Mouse (Mus musculus) C2C12 (cell line): ENCODE measurements at regions not wholly inside any gene's neighbourhood (a gene's known extent, or its start where the extent isn't known, plus 50 kb on each side); places are given as distances from the start of the nearest gene placed in this dataset.

Source experiments
- H3K27me3 ChIP-seq: one replicate; pipeline ENCODE4 v1.6.1; 2011; ENCODE audit not compliant: control insufficient read depth, insufficient read depth, insufficient read length
- H3K36me3 ChIP-seq: one replicate; pipeline ENCODE4 v1.6.1; 2011; ENCODE audit not compliant: control insufficient read depth, insufficient read depth
- H3K4me3 ChIP-seq: one replicate; pipeline ENCODE4 v1.5.1; 2011; ENCODE audit warnings: mild to moderate bottlenecking, control low read depth; ENCODE audit not compliant: poor library complexity, insufficient read depth, severe bottlenecking
- H3K79me2 ChIP-seq: one replicate; pipeline ENCODE4 v1.6.1; 2011; ENCODE audit not compliant: control insufficient read depth, insufficient read depth
- H3K79me3 ChIP-seq: one replicate; pipeline ENCODE4 v1.6.1; 2011; ENCODE audit warnings: low read depth, control low read depth
- H3ac ChIP-seq: one replicate; pipeline ENCODE3; 2011; ENCODE audit warnings: low read depth; ENCODE audit not compliant: control insufficient read depth, insufficient read length
- CEBPB ChIP-seq: IDR thresholded peaks from one replicate; pipeline ENCODE4 v1.6.1; 2011; ENCODE audit warnings: low read depth, mild to moderate bottlenecking, control low read depth, moderate library complexity
- CTCF ChIP-seq: IDR thresholded peaks from one replicate; pipeline ENCODE4 v1.5.1; 2011; ENCODE audit not compliant: control insufficient read depth, insufficient read depth, insufficient read length
- FOSL1 ChIP-seq: IDR thresholded peaks from one replicate; pipeline ENCODE4 v1.8.0; 2011; ENCODE audit warnings: mild to moderate bottlenecking, low read length; ENCODE audit not compliant: poor library complexity, insufficient read depth, severe bottlenecking
- MAX ChIP-seq: IDR thresholded peaks from one replicate; pipeline ENCODE4 v1.6.1; 2011; ENCODE audit warnings: mild to moderate bottlenecking, control low read depth
- MYOD1 ChIP-seq: IDR thresholded peaks from one replicate; pipeline ENCODE4 v1.6.1; 2011; ENCODE audit warnings: low read depth; ENCODE audit not compliant: control insufficient read depth, insufficient read length
- MYOG ChIP-seq: IDR thresholded peaks from one replicate; pipeline ENCODE4 v1.6.1; 2011; ENCODE audit not compliant: control insufficient read depth, insufficient read length; ENCODE audit errors: extremely low read depth
- USF1 ChIP-seq: IDR thresholded peaks from one replicate; pipeline ENCODE4 v1.6.1; 2011; ENCODE audit warnings: low read depth, mild to moderate bottlenecking, control low read depth, moderate library complexity

DNA sequence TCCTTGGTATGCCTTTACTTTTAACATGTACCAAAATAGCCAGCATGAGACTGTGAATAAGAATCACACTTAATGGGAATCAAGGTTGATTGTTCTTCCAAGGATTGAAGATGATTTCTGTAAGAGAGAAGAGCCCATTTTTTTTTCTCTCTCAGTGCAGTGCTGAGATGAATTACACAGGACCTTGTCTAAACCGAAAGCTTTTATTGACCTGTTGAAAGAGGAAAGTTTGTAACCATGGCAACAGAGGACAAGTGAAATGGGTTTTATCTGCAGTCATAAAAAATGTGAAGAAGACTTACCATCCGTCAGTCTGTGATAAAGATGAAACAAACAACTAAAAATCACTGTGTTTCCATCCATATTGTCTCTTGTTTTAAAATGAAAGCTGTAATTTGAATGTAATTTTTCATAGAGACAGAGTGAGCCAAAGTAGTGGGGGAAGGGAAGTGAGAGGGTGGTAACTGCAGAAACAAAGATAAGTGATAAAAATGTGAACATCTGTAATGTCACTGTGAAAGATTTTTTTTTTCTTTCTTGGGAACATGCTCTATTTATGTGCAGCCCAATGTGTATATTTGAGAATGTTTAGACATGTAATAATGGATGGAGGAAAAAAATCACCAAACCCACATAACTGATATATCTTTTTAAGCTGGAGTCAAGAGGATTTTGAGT, 661.9 kb downstream of the Basp1 start:
- Histone ChIP-seq H3ac (no peak overlapping the region), H3K4me3 (no peak overlapping the region), H3K27me3 (no peaks in the 10 kb centered on the region), H3K79me3 (no peaks in the 10 kb centered on the region), H3K79me2 (no peaks in the 10 kb centered on the region), H3K36me3 (no peaks in the 10 kb centered on the region)
- TF ChIP-seq FOSL1 (no peak), CTCF (no peak), MYOG (no peak), USF1 (no peak), MYOD1 (no peak), MAX (no peak), CEBPB (no peak)

DNA sequence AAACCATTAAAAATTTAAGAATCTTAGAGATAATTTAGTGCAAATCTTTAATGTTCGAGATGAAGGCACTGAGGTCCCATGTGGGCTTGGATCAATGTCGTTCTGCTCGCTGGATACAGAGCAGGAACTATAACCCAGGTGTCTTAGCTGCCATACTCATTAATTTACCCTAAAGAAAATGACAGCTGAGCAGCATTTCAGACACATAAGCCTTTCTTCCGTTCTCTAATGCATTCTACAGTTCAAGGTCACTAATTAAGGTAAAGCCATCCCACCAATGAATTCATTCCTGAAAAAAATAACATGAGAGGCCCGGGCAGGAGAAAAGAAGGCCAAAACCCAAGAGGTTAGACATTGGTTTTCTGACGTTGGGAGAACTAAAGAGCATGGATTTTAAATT, 670.3 kb downstream of the Basp1 start:
- Histone ChIP-seq H3K36me3 (no peaks in the 10 kb centered on the region), H3K79me3 (no peaks in the 10 kb centered on the region), H3ac (no peak overlapping the region), H3K4me3 (no peak overlapping the region), H3K79me2 (no peaks in the 10 kb centered on the region), H3K27me3 (no peaks in the 10 kb centered on the region)
- TF ChIP-seq USF1: no peak
- TF ChIP-seq CTCF: no peak
- no peak for TF ChIP-seq FOSL1
- no peak for TF ChIP-seq MYOG
- TF ChIP-seq MYOD1: no peak
- no peak for TF ChIP-seq MAX
- no peak for TF ChIP-seq CEBPB

DNA sequence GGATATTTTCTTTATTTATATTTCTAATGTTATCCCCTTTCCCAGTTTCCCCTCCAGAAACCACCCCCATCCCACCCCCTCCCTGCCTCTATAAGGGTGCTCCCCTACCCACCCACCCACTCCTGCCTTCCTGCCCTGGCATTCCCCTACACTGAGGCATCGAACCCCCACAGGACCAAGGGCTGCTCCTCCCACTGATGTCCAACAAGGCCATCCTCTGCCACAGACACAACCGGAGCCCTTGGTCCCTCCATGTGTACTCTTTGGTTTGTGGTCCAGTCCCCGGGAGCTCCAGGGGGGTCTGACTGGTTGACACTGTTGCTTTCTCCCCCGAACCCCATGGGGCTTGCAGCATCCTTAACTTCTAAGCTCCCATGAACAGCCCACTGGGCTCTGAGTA, 688.4 kb downstream of the Basp1 start:
- H3K36me3 ChIP-seq: no peaks in the 10 kb centered on the region
- H3K79me3 ChIP-seq: no peaks in the 10 kb centered on the region
- H3K27me3 ChIP-seq: no peaks in the 10 kb centered on the region
- no peaks in the 10 kb centered on the region for H3K79me2 ChIP-seq
- no peak overlapping the region for H3ac ChIP-seq
- H3K4me3 ChIP-seq: no peak overlapping the region
- TF ChIP-seq USF1: no peak
- no peak for TF ChIP-seq MYOD1
- TF ChIP-seq FOSL1: no peak
- no peak for TF ChIP-seq CEBPB
- no peak for TF ChIP-seq MYOG
- TF ChIP-seq CTCF: no peak
- TF ChIP-seq MAX: no peak

DNA sequence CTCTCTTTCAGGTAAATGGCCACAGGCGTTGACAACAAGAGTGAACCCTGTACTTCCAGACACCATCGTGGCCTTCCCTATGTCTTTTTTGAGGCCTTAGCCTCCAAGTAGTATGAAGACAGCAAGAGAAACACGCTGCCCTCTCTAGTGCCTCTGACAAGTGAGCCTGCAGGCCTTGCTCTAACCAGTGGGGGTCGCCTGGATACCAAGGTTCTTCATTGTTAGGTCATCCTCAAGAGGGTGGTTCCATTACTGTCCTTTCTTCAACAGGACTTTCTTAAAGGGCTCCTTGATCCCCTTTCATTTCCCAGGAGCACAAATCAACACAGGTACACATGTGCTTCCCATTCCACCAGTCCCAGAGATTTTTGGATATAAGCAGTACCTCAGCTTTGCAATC, 688.9 kb downstream of the Basp1 start:
- Histone ChIP-seq H3ac (no peak overlapping the region), H3K79me2 (no peaks in the 10 kb centered on the region), H3K36me3 (no peaks in the 10 kb centered on the region), H3K79me3 (no peaks in the 10 kb centered on the region), H3K27me3 (no peaks in the 10 kb centered on the region), H3K4me3 (no peak overlapping the region)
- no peak for TF ChIP-seq CEBPB
- peak; percentile 20 for TF ChIP-seq CTCF
- TF ChIP-seq MYOD1: no peak

DNA sequence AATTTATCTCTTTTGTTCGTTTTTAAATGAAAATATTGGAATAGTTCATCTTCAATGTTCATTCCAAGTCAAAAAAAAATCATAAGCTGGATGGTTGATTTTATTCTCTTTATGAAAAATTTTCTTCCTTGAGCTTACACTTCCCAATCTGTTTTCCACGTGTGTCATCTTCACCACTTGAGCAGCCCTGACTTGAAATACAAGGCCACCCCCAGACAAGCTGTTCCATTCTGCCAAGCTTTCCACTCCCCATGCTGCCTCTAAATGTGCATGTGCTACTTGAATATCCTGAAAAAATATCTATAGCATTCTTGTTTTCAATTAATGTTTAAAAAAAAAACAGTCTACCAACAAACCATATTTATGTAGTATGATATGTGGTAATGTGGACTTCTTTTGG, 693.2 kb downstream of the Basp1 start:
- Histone ChIP-seq H3ac (no peak overlapping the region), H3K36me3 (no peaks in the 10 kb centered on the region), H3K79me3 (no peaks in the 10 kb centered on the region), H3K4me3 (no peak overlapping the region), H3K79me2 (no peaks in the 10 kb centered on the region), H3K27me3 (no peaks in the 10 kb centered on the region)
- TF ChIP-seq MAX (no peak), CTCF (no peak), MYOD1 (no peak), FOSL1 (no peak), CEBPB (no peak)

DNA sequence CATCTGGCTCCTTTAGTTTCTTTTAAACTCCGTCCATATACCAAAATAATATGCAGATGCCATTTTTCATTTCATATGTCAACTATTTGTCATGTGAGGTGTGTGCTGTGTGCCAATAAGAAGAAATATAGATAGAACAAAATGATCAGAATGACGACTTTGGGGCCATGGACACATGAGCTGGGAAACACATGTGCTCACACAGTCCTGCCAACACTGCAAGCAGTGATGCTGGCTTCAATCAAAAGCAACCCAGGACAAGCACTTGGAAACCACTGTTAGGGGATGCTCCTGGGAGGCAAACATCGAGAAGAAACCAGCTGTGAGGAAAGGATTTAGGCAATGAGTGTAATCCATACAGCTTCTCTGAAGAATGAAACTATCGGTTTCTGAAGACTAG, 731.4 kb downstream of the Basp1 start:
- no peak overlapping the region for H3K4me3 ChIP-seq
- no peaks in the 10 kb centered on the region for H3K36me3 ChIP-seq
- H3K79me3 ChIP-seq: no peaks in the 10 kb centered on the region
- no peak overlapping the region for H3ac ChIP-seq
- TF ChIP-seq CTCF (no peak), MYOG (no peak), CEBPB (no peak), USF1 (no peak), MYOD1 (no peak), FOSL1 (no peak), MAX (no peak)
- H3K79me2 ChIP-seq: no peaks in the 10 kb centered on the region
- peaks cover 3% of the 10 kb centered on the region for H3K27me3 ChIP-seq
